24 mouse cellular contexts compared by ENCODE assay signal in the genomic region with DNA sequence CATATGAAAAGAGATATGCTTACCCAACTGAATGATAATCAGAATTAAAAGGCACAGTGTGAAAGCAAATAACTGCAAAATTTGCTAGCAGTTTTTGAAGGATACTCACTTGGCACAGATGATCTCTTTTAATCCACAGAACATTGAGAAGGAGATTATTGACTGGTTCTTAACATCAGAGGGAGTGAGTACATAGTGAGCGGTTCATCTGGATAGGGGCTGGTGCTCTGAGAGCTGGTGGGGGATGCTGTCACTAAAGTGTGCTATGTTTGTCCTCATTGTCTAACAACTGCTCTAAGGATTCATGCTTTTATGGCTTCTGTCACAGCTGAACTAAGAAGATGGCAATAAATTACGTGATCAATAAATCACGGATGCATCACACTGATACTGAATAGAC.
DNase-seq lines count a peak whose midpoint lies in the region; ATAC-seq lines count a peak whose summit lies in the region.
"Had no signal": no experiment of that assay in that cellular context is flagged by ENCODE, and none has a peak within 500 bp of the region (broad histone marks: within the 10 kb centered on the region; RNA-seq: fewer than 3 reads in every experiment).

No protein-coding gene starts in this region.

- no peaks in the 10 kb centered on the region for H3K9me3 ChIP-seq in midbrain, embryonic 12.5 days
- no peaks in the 10 kb centered on the region for H3K9me3 ChIP-seq in midbrain, embryonic 14.5 days (ENCODE audit: control insufficient read depth, low read length)
- no peaks in the 10 kb centered on the region for H3K9me3 ChIP-seq in neural tube, embryonic 11.5 days (ENCODE audit: control insufficient read depth, low read length)
- H3K9me3 ChIP-seq: forebrain, embryonic 10.5 days; forebrain, embryonic 13.5 days; heart, embryonic 10.5 days; heart, embryonic 13.5 days had no signal

- ATAC-seq in midbrain, embryonic 12.5 days (ENCODE audit: low FRiP score, low read depth), result 0 out of 2 replicates have a peak, but pooled peaks have one; percentile 30
- no peak for ATAC-seq in midbrain, embryonic 14.5 days (ENCODE audit: low FRiP score, low TSS enrichment)
- peak; percentile 38; the same call in 1 of the 2 replicates for ATAC-seq in neural tube, embryonic 11.5 days (ENCODE audit: insufficient read depth, low FRiP score, low TSS enrichment)
- ATAC-seq: forebrain, embryonic 13.5 days; hindbrain, postnatal 0 days; Patski had no signal

- peak; percentile 6 for DNase-seq in embryo, embryonic 10 days (ENCODE audit: low spot score)
- no peak for DNase-seq in embryo, embryonic 11 days
- no peak for DNase-seq in midbrain, embryonic 14.5 days
- DNase-seq in neural tube, embryonic 11.5 days (ENCODE audit: low spot score), result no peak
- DNase-seq in neural tube, embryonic 10.5 days (ENCODE audit: extremely low spot score, low spot score), result no peak
- peak; percentile 35 for DNase-seq in Muller cell, postnatal 12 days (ENCODE audit: inconsistent ontology term)
- DNase-seq in adrenal gland, adult 2 months, result no peak
- DNase-seq: adrenal gland, postnatal 14 days; cerebellum, adult 11 months; cerebellum, adult 2 months; cerebellum, adult 9-11 months; cerebellum, postnatal 25 days; gastrocnemius, postnatal 25 days; heart, adult 2 months; heart, postnatal 14 days; heart, postnatal 4 days had no signal

- H3K27me3 ChIP-seq in midbrain, embryonic 12.5 days, result no peaks in the 10 kb centered on the region
- H3K27me3 ChIP-seq in midbrain, embryonic 14.5 days (ENCODE audit: control insufficient read depth, insufficient read depth, low read length), result no peaks in the 10 kb centered on the region
- H3K27me3 ChIP-seq in neural tube, embryonic 11.5 days (ENCODE audit: control insufficient read depth, insufficient read depth, low read length), result no peaks in the 10 kb centered on the region
- H3K27me3 ChIP-seq: forebrain, embryonic 13.5 days; heart, embryonic 13.5 days had no signal

- no peak overlapping the region for H3K4me2 ChIP-seq in midbrain, embryonic 12.5 days (replicated peaks)
- H3K4me2 ChIP-seq in midbrain, embryonic 14.5 days (ENCODE audit: low read length), result no peak overlapping the region
- H3K4me2 ChIP-seq in neural tube, embryonic 11.5 days (ENCODE audit: low read depth), result no peak overlapping the region
- H3K4me2 ChIP-seq: forebrain, embryonic 13.5 days; heart, embryonic 13.5 days; hindbrain, embryonic 14.5 days had no signal

- no peaks in the 10 kb centered on the region for H3K4me1 ChIP-seq in midbrain, embryonic 12.5 days
- H3K4me1 ChIP-seq in midbrain, embryonic 14.5 days (ENCODE audit: control insufficient read depth, insufficient read depth, low read length), result no peaks in the 10 kb centered on the region
- no peaks in the 10 kb centered on the region for H3K4me1 ChIP-seq in neural tube, embryonic 11.5 days (ENCODE audit: control insufficient read depth, insufficient read depth, low read length)
- H3K4me1 ChIP-seq: forebrain, embryonic 10.5 days; forebrain, embryonic 13.5 days; heart, embryonic 10.5 days; heart, embryonic 13.5 days had no signal

- H3K4me3 ChIP-seq in midbrain, embryonic 12.5 days, result no peak overlapping the region
- H3K4me3 ChIP-seq in midbrain, embryonic 14.5 days (replicated peaks; ENCODE audit: low read depth, low read length), result no peak overlapping the region
- H3K4me3 ChIP-seq in neural tube, embryonic 11.5 days (ENCODE audit: low read depth, low read length), result no peak overlapping the region
- H3K4me3 ChIP-seq: forebrain, embryonic 10.5 days; forebrain, embryonic 13.5 days; heart, adult 2 months; heart, embryonic 10.5 days; heart, embryonic 13.5 days had no signal

- H3K36me3 ChIP-seq in midbrain, embryonic 12.5 days, result no peaks in the 10 kb centered on the region
- no peaks in the 10 kb centered on the region for H3K36me3 ChIP-seq in midbrain, embryonic 14.5 days (ENCODE audit: control insufficient read depth, insufficient read depth, low read length)
- H3K36me3 ChIP-seq in neural tube, embryonic 11.5 days (ENCODE audit: control insufficient read depth, insufficient read depth, low read length), result no peaks in the 10 kb centered on the region
- H3K36me3 ChIP-seq: forebrain, embryonic 10.5 days; heart, embryonic 10.5 days; heart, embryonic 13.5 days had no signal

- WGBS in midbrain, embryonic 12.5 days, result 66% methylated on average over 3 of the region's 3 CpGs
- WGBS in midbrain, embryonic 14.5 days, result 72% methylated on average over 3 of the region's 3 CpGs
- WGBS in neural tube, embryonic 11.5 days, result 62% methylated on average over 3 of the region's 3 CpGs

- H3K9ac ChIP-seq in midbrain, embryonic 12.5 days (replicated peaks), result no peak overlapping the region
- no peak overlapping the region for H3K9ac ChIP-seq in midbrain, embryonic 14.5 days (replicated peaks; ENCODE audit: low read length)
- no peak overlapping the region for H3K9ac ChIP-seq in neural tube, embryonic 11.5 days (ENCODE audit: low read length)
- H3K9ac ChIP-seq: forebrain, embryonic 13.5 days; heart, embryonic 13.5 days; hindbrain, embryonic 14.5 days had no signal

- H3K27ac ChIP-seq in midbrain, embryonic 12.5 days (replicated peaks), result no peak overlapping the region
- no peak overlapping the region for H3K27ac ChIP-seq in midbrain, embryonic 14.5 days (replicated peaks; ENCODE audit: low read depth, low read length)
- no peak overlapping the region for H3K27ac ChIP-seq in neural tube, embryonic 11.5 days (ENCODE audit: low read depth, low read length)
- H3K27ac ChIP-seq: forebrain, embryonic 10.5 days; forebrain, embryonic 13.5 days; heart, adult 2 months; heart, embryonic 10.5 days; heart, embryonic 13.5 days; hindbrain, embryonic 14.5 days; hindbrain, postnatal 0 days had no signal

Comparison
In these comparisons a context has a peak if more than half of its experiments do, and no peak if none do; other contexts are left out.
1. DNase-seq: peak in embryo, embryonic 10 days (single experiment) and Muller cell, postnatal 12 days (single experiment); none in embryo, embryonic 11 days (single experiment), midbrain, embryonic 14.5 days (single experiment), neural tube, embryonic 11.5 days (single experiment), neural tube, embryonic 10.5 days (single experiment) and adrenal gland, adult 2 months (single experiment).